Mouse (Mus musculus) heart, embryonic 15.5 days (tissue): ENCODE results near the gene Antxr1. TPM values are rescaled to one million over a fixed set of nuclear protein-coding genes. Genes with fewer than 3 reads are reported as not detected.
A peak's percentile ranks its signal among the peaks of the same experiment; 100 is the strongest.
"Not testable (repeated sequence)": the region's sequence is repeated elsewhere in the genome, so short reads cannot be mapped to it uniquely, and the experiment has no call there.

Experiments used
- ATAC-seq: fragments of 200-750 bp; cut with Nextera tagmentation; replicated peaks from 2 replicates; pipeline ENCODE4 v1.8.0; 2017; ENCODE audit warnings: low read depth, moderate TSS enrichment; ENCODE audit not compliant: insufficient number of reproducible peaks, insufficient read depth, low FRiP score
- H3K27ac ChIP-seq: fragments of 300-500 bp; sonication (generic); 2 replicates; pipeline ENCODE4 v1.5.1; 2015; ENCODE audit warnings: mild to moderate bottlenecking, inconsistent platforms
- H3K27me3 ChIP-seq: fragments of 300-500 bp; sonication (generic); 2 replicates; pipeline ENCODE4 v1.6.1; 2015; ENCODE audit warnings: inconsistent platforms
- H3K36me3 ChIP-seq: fragments of 300-500 bp; sonication (generic); 2 replicates; pipeline ENCODE4 v1.6.1; 2015; ENCODE audit warnings: mild to moderate bottlenecking, inconsistent platforms
- H3K4me1 ChIP-seq: fragments of 300-500 bp; sonication (generic); replicated peaks from 2 replicates; pipeline ENCODE4 v1.6.1; 2015; ENCODE audit warnings: inconsistent platforms
- H3K4me2 ChIP-seq: fragments of 300-500 bp; sonication (generic); 2 replicates; pipeline ENCODE4 v1.6.1; 2015; ENCODE audit warnings: inconsistent platforms, mild to moderate bottlenecking, moderate library complexity
- H3K4me3 ChIP-seq: fragments of 300-500 bp; sonication (generic); 2 replicates; pipeline ENCODE4 v1.5.1; 2015; ENCODE audit warnings: mild to moderate bottlenecking, inconsistent platforms
- H3K9ac ChIP-seq: fragments of 300-500 bp; sonication (generic); 2 replicates; pipeline ENCODE4 v1.6.1; 2015; ENCODE audit warnings: mild to moderate bottlenecking, inconsistent platforms
- H3K9me3 ChIP-seq: fragments of 300-500 bp; sonication (generic); replicated peaks from 2 replicates; pipeline ENCODE4 v1.6.1; 2016; ENCODE audit warnings: inconsistent platforms
- WGBS: fragments of 180-500 bp; shearing (Covaris S2); methylation state at CpG from one replicate; pipeline ENCODE4 v1.1.7; 2015; ENCODE audit warnings: mixed read lengths; 5-methylcytosine and 5-hydroxymethylcytosine counted together
- polyA plus RNA-seq: library from polyadenylated mRNA; unstranded; fragments of >200 nt; fragmentation: Nextera tagmentation; extraction: Ambion mirVana; gene quantifications from 2 replicates; pipeline ENCODE4 v1.2.1, GENCODE M21; 2015

Gene Antxr1
- polyA plus RNA-seq, 1 experiment from 2014 or later = 5.0 TPM

- WGBS = 83% methylated on average over 9 of the region's 9 CpGs
- Histone ChIP-seq H3K27ac (peak overlapping the region; percentile 54), H3K27me3 (no peaks in the 10 kb centered on the region), H3K36me3 (no peaks in the 10 kb centered on the region), H3K4me2 (no peak overlapping the region), H3K9ac (no peak overlapping the region), H3K4me3 (no peak overlapping the region), H3K9me3 (no peaks in the 10 kb centered on the region), H3K4me1 (peaks cover 27% of the 10 kb centered on the region)
- ATAC-seq = no peak
These were observed 235.2 kb downstream of the Antxr1 start for GRCm38 (mm10) chr6:87100297-87101020.

DNA sequence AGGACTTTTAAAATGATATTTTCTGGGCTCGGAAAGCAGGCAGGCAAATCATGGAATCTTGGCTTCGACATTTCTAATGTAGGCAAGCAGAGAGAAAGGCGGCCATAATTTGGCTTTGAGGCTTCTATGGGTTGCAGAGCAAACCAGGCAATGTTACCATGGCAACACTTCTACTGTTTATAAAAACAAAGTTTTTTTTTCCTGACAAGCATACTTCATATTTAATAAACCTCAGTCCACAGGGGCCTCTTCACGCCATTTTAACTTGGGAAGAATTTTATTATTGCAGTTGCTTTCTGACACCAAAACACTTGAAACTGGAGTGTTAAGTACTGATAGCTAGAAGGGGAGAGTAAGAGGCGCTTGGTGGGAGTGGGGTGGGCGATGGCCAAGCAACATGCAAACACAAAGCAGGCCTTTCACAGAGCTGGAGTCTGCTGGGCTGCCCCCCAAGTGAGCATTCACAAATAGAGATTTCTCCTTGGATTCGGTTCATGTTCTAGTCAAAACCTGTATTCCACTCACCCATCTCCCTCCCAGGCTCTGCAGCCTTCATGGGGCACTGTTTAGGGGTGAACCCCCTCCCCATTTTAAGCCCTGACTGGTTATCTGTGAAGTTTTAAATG lies 235.8 kb downstream of the Antxr1 start:
- Histone ChIP-seq H3K9me3 (no peaks in the 10 kb centered on the region), H3K4me1 (peaks cover 27% of the 10 kb centered on the region), H3K36me3 (no peaks in the 10 kb centered on the region), H3K9ac (no peak overlapping the region), H3K27me3 (no peaks in the 10 kb centered on the region), H3K4me2 (no peak overlapping the region), H3K27ac (peak overlapping the region; percentile 54), H3K4me3 (no peak overlapping the region)
- WGBS = 41% methylated on average over 7 of the region's 7 CpGs
- no peak for ATAC-seq

DNA sequence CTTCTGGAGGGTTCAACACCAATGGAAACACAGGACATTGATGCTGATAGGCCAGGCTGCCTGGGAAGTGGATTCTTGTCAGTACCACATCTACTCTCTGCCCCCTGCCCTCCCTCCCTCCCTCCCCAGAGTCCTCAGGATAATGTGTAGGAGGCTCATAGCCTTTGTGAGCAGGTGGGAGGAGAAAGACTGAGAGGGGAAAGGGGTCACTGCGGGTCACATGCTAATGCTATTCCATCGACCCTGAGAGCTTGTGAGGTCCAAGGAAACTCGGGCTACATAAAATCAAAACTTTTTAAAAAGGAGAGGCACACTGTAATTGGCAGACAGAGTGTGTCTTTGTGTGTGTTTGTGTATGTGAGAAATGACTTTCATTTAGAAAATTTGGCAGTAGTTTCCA lies 236.4 kb downstream of the Antxr1 start:
- no peaks in the 10 kb centered on the region for H3K36me3 ChIP-seq
- H3K27ac ChIP-seq = peak overlapping the region; percentile 28; the same call in 1 of the 2 replicates
- H3K4me3 ChIP-seq = no peak overlapping the region

GRCm38 (mm10) chr6:87093631-87094030 lies 242.0 kb downstream of the Antxr1 start:
- H3K4me2 ChIP-seq, H3K9me3 ChIP-seq, H3K9ac ChIP-seq, H3K27me3 ChIP-seq, H3K4me3 ChIP-seq, ATAC-seq, H3K27ac ChIP-seq, H3K4me1 ChIP-seq: not testable (repeated sequence)
- H3K36me3 ChIP-seq = peaks cover 16% of the 10 kb centered on the region
- 85% methylated on average over 8 of the region's 8 CpGs for WGBS

More for the DNA sequence above, 236.4 kb downstream of the Antxr1 start:
- Histone ChIP-seq H3K4me2 (no peak overlapping the region), H3K4me1 (peaks cover 27% of the 10 kb centered on the region), H3K9me3 (no peaks in the 10 kb centered on the region), H3K27me3 (no peaks in the 10 kb centered on the region), H3K9ac (no peak overlapping the region)
- WGBS = 41% methylated on average over 3 of the region's 3 CpGs
- no peak for ATAC-seq

- Histone ChIP-seq H3K9ac (no peak overlapping the region), H3K4me3 (no peak overlapping the region), H3K27me3 (no peaks in the 10 kb centered on the region), H3K27ac (no peak overlapping the region), H3K36me3 (peaks cover 26% of the 10 kb centered on the region), H3K4me1 (no peaks in the 10 kb centered on the region), H3K9me3 (no peaks in the 10 kb centered on the region), H3K4me2 (no peak overlapping the region)
- 61% methylated on average over 5 of the region's 5 CpGs for WGBS
- ATAC-seq = no peak
These were observed 243.1 kb downstream of the Antxr1 start for GRCm38 (mm10) chr6:87092476-87092875.

DNA sequence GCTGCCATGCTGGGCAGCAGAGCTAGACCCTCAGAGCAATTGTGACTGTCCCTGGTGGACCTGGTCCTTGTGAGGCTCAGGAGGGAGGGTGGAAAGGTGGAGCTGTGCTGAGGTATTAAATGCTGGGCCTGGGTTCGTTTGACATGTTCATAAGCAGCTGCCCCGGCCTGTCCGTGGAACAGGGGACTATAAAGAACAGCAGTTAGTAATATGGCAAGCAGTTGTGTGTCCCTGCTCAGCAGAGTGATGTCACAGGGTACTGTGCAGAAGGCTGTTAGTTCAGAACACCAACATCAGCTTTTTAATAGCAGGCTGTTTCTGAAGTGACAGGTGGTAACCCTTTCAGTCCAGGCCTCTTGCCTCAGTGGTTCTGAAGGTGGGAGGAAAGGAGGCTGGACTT lies 244.7 kb downstream of the Antxr1 start:
- ATAC-seq = no peak
- Histone ChIP-seq H3K4me2 (no peak overlapping the region), H3K36me3 (peaks cover 36% of the 10 kb centered on the region), H3K9me3 (no peaks in the 10 kb centered on the region), H3K27ac (no peak overlapping the region), H3K9ac (no peak overlapping the region), H3K4me1 (no peaks in the 10 kb centered on the region), H3K4me3 (no peak overlapping the region), H3K27me3 (no peaks in the 10 kb centered on the region)
- WGBS = 79% methylated on average over 3 of the region's 3 CpGs

DNA sequence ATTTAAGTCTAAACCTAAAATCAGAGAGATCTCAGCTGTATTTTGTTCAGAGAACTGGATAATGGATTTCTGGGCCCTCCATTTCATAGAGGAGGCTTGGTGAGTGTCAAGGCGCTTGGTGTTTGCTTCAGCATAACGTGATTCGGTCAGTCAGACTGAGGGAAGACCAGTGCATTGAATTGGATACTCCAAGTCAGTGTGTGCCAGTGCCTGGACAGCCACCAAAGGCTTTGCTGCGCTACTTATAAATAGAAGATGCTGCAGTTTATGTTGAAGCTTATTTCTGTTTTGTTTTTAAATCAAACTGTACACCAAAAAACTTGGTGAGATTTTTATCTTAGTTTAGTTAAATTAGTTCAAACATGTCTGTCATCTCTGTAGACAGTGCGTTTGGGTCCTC lies 247.3 kb downstream of the Antxr1 start:
- H3K27ac ChIP-seq = no peak overlapping the region
- H3K4me2 ChIP-seq = no peak overlapping the region
- no peak overlapping the region for H3K4me3 ChIP-seq
- H3K4me1 ChIP-seq = no peaks in the 10 kb centered on the region
- H3K36me3 ChIP-seq = peaks cover 60% of the 10 kb centered on the region
- no peak overlapping the region for H3K9ac ChIP-seq
- no peak for ATAC-seq
- WGBS = 92% methylated on average over 5 of the region's 5 CpGs
- no peaks in the 10 kb centered on the region for H3K9me3 ChIP-seq
- H3K27me3 ChIP-seq = no peaks in the 10 kb centered on the region

DNA sequence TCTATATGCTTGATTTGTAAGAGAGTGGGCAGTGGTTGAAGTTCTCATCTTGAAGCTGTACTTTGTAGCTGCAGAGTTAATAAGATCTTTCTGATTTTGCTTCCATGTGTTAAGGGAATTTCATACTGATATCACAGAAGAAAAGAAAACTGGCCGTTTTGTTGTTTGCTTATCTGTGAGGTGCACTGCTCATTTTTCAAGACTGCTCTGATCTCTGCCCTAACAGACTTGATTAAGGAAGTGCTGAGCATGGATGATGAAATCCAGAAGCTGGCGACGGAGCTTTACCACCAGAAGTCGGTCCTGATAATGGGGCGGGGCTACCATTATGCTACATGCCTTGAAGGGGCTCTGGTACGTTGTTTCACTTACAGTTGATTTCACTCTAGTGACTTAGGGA lies 250.6 kb downstream of the Antxr1 start:
- H3K4me2 ChIP-seq = no peak overlapping the region
- no peaks in the 10 kb centered on the region for H3K4me1 ChIP-seq
- peaks cover 76% of the 10 kb centered on the region for H3K36me3 ChIP-seq
- H3K27me3 ChIP-seq = no peaks in the 10 kb centered on the region
- H3K27ac ChIP-seq = no peak overlapping the region
- H3K4me3 ChIP-seq = no peak overlapping the region
- no peak overlapping the region for H3K9ac ChIP-seq
- no peaks in the 10 kb centered on the region for H3K9me3 ChIP-seq
- 47% methylated on average over 6 of the region's 6 CpGs for WGBS
- no peak for ATAC-seq

Other genes starting within 250 kb of the Antxr1 start
- 0.09 and 0.13 TPM in 2 replicates for gene D6Ertd527e, start 231.1 kb downstream of the Antxr1 start, polyA plus RNA-seq
- not detected in 2 replicates for gene Gkn1, start 15.1 kb upstream of the Antxr1 start, polyA plus RNA-seq
- gene Gkn2, start 37.5 kb upstream of the Antxr1 start, polyA plus RNA-seq = not detected in 2 replicates
- gene Gkn3, start 53.1 kb upstream of the Antxr1 start, polyA plus RNA-seq = 1.4 and 1.9 TPM in 2 replicates
- gene Bmp10, start 93.2 kb upstream of the Antxr1 start, polyA plus RNA-seq = 3.1 and 4.4 TPM in 2 replicates
- gene Arhgap25, start 197.4 kb upstream of the Antxr1 start, polyA plus RNA-seq = 3.5 and 4.7 TPM in 2 replicates